Mouse (Mus musculus) forebrain, postnatal 0 days (tissue): ENCODE data around the gene Ndufv1. TPM values are rescaled to one million over a fixed set of nuclear protein-coding genes. Genes with fewer than 3 reads are reported as not detected.

Experiments
- ATAC-seq: fragments of 200-750 bp; cut with Nextera tagmentation; 2 replicates; pipeline ENCODE4 v1.8.0; 2017; ENCODE audit warnings: mild to moderate bottlenecking, moderate library complexity
- DNase-seq: peaks from one replicate; pipeline ENCODE4 v3.0.0-alpha.2; 2015
- H3K27ac ChIP-seq: fragments of 300-500 bp; sonication (generic); 2 replicates; pipeline ENCODE4 v1.5.1; 2014; ENCODE audit warnings: low read depth, mild to moderate bottlenecking, antibody characterized with exemption, low read length, moderate library complexity, mixed read lengths
- H3K27me3 ChIP-seq: fragments of 300-500 bp; sonication (generic); 2 replicates; pipeline ENCODE4 v1.6.1; 2014; ENCODE audit warnings: mild to moderate bottlenecking, low read length, mixed read lengths; ENCODE audit not compliant: insufficient read depth
- H3K36me3 ChIP-seq: fragments of 300-500 bp; sonication (generic); 2 replicates; pipeline ENCODE4 v1.6.1; 2014; ENCODE audit warnings: mild to moderate bottlenecking, moderate library complexity; ENCODE audit not compliant: insufficient read depth
- H3K4me1 ChIP-seq: fragments of 300-500 bp; sonication (generic); 2 replicates; pipeline ENCODE4 v1.6.1; 2014; ENCODE audit warnings: antibody characterized with exemption; ENCODE audit not compliant: insufficient read depth
- H3K4me2 ChIP-seq: fragments of 300-500 bp; sonication (generic); 2 replicates; pipeline ENCODE4 v1.6.1; 2014; ENCODE audit warnings: low read depth, mild to moderate bottlenecking, moderate library complexity
- H3K4me3 ChIP-seq: fragments of 300-500 bp; sonication (generic); 2 replicates; pipeline ENCODE4 v1.5.1; 2014; ENCODE audit warnings: low read depth, low read length, mixed read lengths
- H3K9ac ChIP-seq: fragments of 300-500 bp; sonication (generic); 2 replicates; pipeline ENCODE4 v1.6.1; 2014; ENCODE audit warnings: mild to moderate bottlenecking
- H3K9me3 ChIP-seq: fragments of 300-500 bp; sonication (generic); 2 replicates; pipeline ENCODE4 v1.6.1; 2016; ENCODE audit warnings: low read length
- CTCF ChIP-seq: sonication (generic); IDR thresholded peaks from 2 replicates; pipeline ENCODE4 v1.5.1; 2016; ENCODE audit warnings: antibody characterized with exemption, control low read depth, low read depth
- WGBS: fragments of 180-500 bp; shearing (Covaris S2); extraction: QIAGEN DNeasy Blood & Tissue Kit; methylation state at CpG from one replicate; pipeline ENCODE4 v1.1.7; 2014; 5-methylcytosine and 5-hydroxymethylcytosine counted together
- polyA plus RNA-seq: library from polyadenylated mRNA; unstranded; fragments of >200 nt; fragmentation: Nextera tagmentation; extraction: Ambion mirVana; gene quantifications from 2 replicates; pipeline ENCODE4 v1.2.1, GENCODE M21; 2015
- total RNA-seq: library from RNA; depleted of rRNA; stranded (reverse); fragments of >200 nt; gene quantifications from 2 replicates; pipeline ENCODE4 v1.2.3, GENCODE M21; 2014; rRNA removed

Gene Ndufv1
- total and polyA plus RNA-seq, 2 experiments from 2014 or later, result 250 to 268 TPM

DNA sequence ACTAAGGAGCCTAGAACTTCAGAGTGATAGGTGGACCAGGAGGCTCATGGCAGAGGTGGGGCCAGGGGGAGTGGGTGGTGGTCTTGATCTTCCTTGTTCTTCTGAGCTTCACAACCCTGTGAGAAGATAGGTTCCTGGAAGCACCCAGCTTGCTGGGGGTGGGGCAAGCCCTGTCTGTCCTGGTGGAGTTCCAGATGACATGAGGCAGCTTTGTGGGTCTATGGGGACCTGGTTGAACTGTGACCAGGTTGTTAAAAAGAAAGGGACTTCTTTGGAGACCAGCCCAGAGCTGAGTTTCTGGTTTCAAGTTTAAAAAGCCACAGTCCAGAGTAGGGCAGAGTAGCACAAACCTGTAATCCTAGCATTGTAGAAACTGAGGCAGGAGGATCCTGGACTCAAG lies 53.6 kb downstream of the Ndufv1 start:
- Histone ChIP-seq H3K27me3 (no peaks in the 10 kb centered on the region; the same call in 1 of the 2 replicates), H3K9ac (no peak overlapping the region), H3K36me3 (no peaks in the 10 kb centered on the region), H3K4me1 (no peaks in the 10 kb centered on the region), H3K27ac (no peak overlapping the region), H3K4me3 (no peak overlapping the region), H3K4me2 (no peak overlapping the region), H3K9me3 (no peaks in the 10 kb centered on the region)
- no peak for TF ChIP-seq CTCF
- no peak for ATAC-seq
- DNase-seq, result no peak

DNA sequence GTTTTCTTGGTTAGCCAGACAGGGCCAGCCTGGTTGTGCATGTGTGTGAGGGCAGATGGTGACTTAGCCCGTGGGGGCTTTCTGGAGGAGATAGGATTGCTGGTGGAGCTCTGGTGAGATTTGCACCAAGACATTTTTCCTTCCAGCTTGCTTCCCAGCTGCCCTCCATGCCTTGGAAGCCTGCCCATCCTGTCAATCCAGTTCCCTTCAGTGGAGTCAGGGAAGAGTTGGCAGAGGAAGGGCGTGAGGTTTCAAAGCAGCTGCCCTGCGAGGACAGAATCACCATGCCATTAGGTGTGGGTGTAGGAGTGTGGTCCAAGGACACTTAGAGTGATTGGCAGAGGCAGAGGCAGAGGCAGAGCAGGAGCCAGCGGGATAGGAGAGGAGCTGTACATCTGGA lies 54.1 kb downstream of the Ndufv1 start, which contains the start of gene Aldh3b3:
Gene Aldh3b3 (plus strand): TSS at position 176 of the 400 bp plus-strand sequence.
- Histone ChIP-seq H3K36me3 (no peaks in the 10 kb centered on the region), H3K4me3 (no peak within 1 kb of the TSS), H3K27ac (no peak within 1 kb of the TSS), H3K9me3 (no peaks in the 10 kb centered on the region), H3K27me3 (no peaks in the 10 kb centered on the region; the same call in 1 of the 2 replicates), H3K9ac (no peak within 1 kb of the TSS), H3K4me2 (no peak within 1 kb of the TSS), H3K4me1 (no peaks in the 10 kb centered on the region)
- no peak for ATAC-seq
- 57% methylated on average over 4 of the region's 4 CpGs for WGBS
- DNase-seq, result no peak
- TF ChIP-seq CTCF, result no peak

Other genes starting within 250 kb of the Ndufv1 start
Only the 30 nearest of the 32 such genes appear.
- gene Chka, start 161.0 kb downstream of the Ndufv1 start, total RNA-seq, result 67.0 and 69.4 TPM in 2 replicates
- gene Chka, start 161.0 kb downstream of the Ndufv1 start, polyA plus RNA-seq, result 49.4 and 53.9 TPM in 2 replicates
- 21.4 and 23.5 TPM in 2 replicates for gene Tcirg1, start 105.7 kb downstream of the Ndufv1 start, total RNA-seq
- gene Tcirg1, start 105.7 kb downstream of the Ndufv1 start, polyA plus RNA-seq, result 9.3 and 9.9 TPM in 2 replicates
- gene Ndufs8, start 100.0 kb downstream of the Ndufv1 start, total RNA-seq, result 137 and 148 TPM in 2 replicates
- 261 and 281 TPM in 2 replicates for gene Ndufs8, start 100.0 kb downstream of the Ndufv1 start, polyA plus RNA-seq
- 1.7 and 4.2 TPM in 2 replicates for gene Aldh3b1, start 83.0 kb downstream of the Ndufv1 start, total RNA-seq
- 3.6 and 4.1 TPM in 2 replicates for gene Aldh3b1, start 83.0 kb downstream of the Ndufv1 start, polyA plus RNA-seq
- 8.6 and 10.8 TPM in 2 replicates for gene Unc93b1, start 77.6 kb downstream of the Ndufv1 start, total RNA-seq
- 10.6 and 13.2 TPM in 2 replicates for gene Unc93b1, start 77.6 kb downstream of the Ndufv1 start, polyA plus RNA-seq
- not detected in 2 replicates for gene Aldh3b3, start 54.2 kb downstream of the Ndufv1 start, total RNA-seq
- gene Aldh3b3, start 54.2 kb downstream of the Ndufv1 start, polyA plus RNA-seq, result not detected in 2 replicates
- gene Aldh3b2, start 40.5 kb downstream of the Ndufv1 start, total RNA-seq, result 1.5 and 2.7 TPM in 2 replicates
- gene Aldh3b2, start 40.5 kb downstream of the Ndufv1 start, polyA plus RNA-seq, result 1.8 and 1.9 TPM in 2 replicates
- gene Acy3, start 26.2 kb downstream of the Ndufv1 start, total RNA-seq, result 2.2 and 2.5 TPM in 2 replicates
- gene Acy3, start 26.2 kb downstream of the Ndufv1 start, polyA plus RNA-seq, result 2.2 and 2.8 TPM in 2 replicates
- gene Tbx10, start 20.1 kb downstream of the Ndufv1 start, total RNA-seq, result not detected in 2 replicates
- gene Tbx10, start 20.1 kb downstream of the Ndufv1 start, polyA plus RNA-seq, result not detected in 2 replicates
- 26.7 and 30.8 TPM in 2 replicates for gene Nudt8, start 12.2 kb downstream of the Ndufv1 start, total RNA-seq
- 36.3 and 40.4 TPM in 2 replicates for gene Nudt8, start 12.2 kb downstream of the Ndufv1 start, polyA plus RNA-seq
- 7.8 and 8.5 TPM in 2 replicates for gene Gm49405, start 12.2 kb downstream of the Ndufv1 start, total RNA-seq
- 2.1 and 2.6 TPM in 2 replicates for gene Gm49405, start 12.2 kb downstream of the Ndufv1 start, polyA plus RNA-seq
- gene Doc2g, start 9.5 kb downstream of the Ndufv1 start, total RNA-seq, result 16.0 and 17.8 TPM in 2 replicates
- gene Doc2g, start 9.5 kb downstream of the Ndufv1 start, polyA plus RNA-seq, result 5.7 and 6.3 TPM in 2 replicates
- 245 and 296 TPM in 2 replicates for gene Gstp1, start 25.2 kb upstream of the Ndufv1 start, total RNA-seq
- gene Gstp1, start 25.2 kb upstream of the Ndufv1 start, polyA plus RNA-seq, result 619 and 642 TPM in 2 replicates
- 2.7 TPM in 1 of 2 replicates, not detected in the other for gene Gstp2, start 33.2 kb upstream of the Ndufv1 start, total RNA-seq
- gene Gstp2, start 33.2 kb upstream of the Ndufv1 start, polyA plus RNA-seq, result 0.54 and 2.5 TPM in 2 replicates
- not detected in 2 replicates for gene Gstp3, start 46.8 kb upstream of the Ndufv1 start, total RNA-seq
- not detected in 2 replicates for gene Gstp3, start 46.8 kb upstream of the Ndufv1 start, polyA plus RNA-seq
- gene Cabp2, start 68.8 kb upstream of the Ndufv1 start, total RNA-seq, result not detected in 2 replicates
- gene Cabp2, start 68.8 kb upstream of the Ndufv1 start, polyA plus RNA-seq, result not detected in 2 replicates
- 34.4 and 35.4 TPM in 2 replicates for gene Cdk2ap2, start 84.4 kb upstream of the Ndufv1 start, total RNA-seq
- 59.9 and 65.4 TPM in 2 replicates for gene Cdk2ap2, start 84.4 kb upstream of the Ndufv1 start, polyA plus RNA-seq
- gene Pitpnm1, start 87.2 kb upstream of the Ndufv1 start, total RNA-seq, result 108 and 127 TPM in 2 replicates
- 68.8 and 82.9 TPM in 2 replicates for gene Pitpnm1, start 87.2 kb upstream of the Ndufv1 start, polyA plus RNA-seq
- 25.8 and 33.9 TPM in 2 replicates for gene Aip, start 113.1 kb upstream of the Ndufv1 start, total RNA-seq
- 85.7 and 86.2 TPM in 2 replicates for gene Aip, start 113.1 kb upstream of the Ndufv1 start, polyA plus RNA-seq
- 0.19 and 0.23 TPM in 2 replicates for gene Gpr152, start 127.0 kb upstream of the Ndufv1 start, total RNA-seq
- gene Gpr152, start 127.0 kb upstream of the Ndufv1 start, polyA plus RNA-seq, result not detected in 2 replicates
- not detected in 2 replicates for gene Cabp4, start 131.2 kb upstream of the Ndufv1 start, total RNA-seq
- gene Cabp4, start 131.2 kb upstream of the Ndufv1 start, polyA plus RNA-seq, result 0.06 and 0.08 TPM in 2 replicates
- 128 and 182 TPM in 2 replicates for gene Coro1b, start 135.8 kb upstream of the Ndufv1 start, total RNA-seq
- gene Coro1b, start 135.8 kb upstream of the Ndufv1 start, polyA plus RNA-seq, result 106 and 112 TPM in 2 replicates
- 0.77 and 1.2 TPM in 2 replicates for gene Ptprcap, start 140.8 kb upstream of the Ndufv1 start, total RNA-seq
- 0.48 and 0.59 TPM in 2 replicates for gene Ptprcap, start 140.8 kb upstream of the Ndufv1 start, polyA plus RNA-seq
- gene Rps6kb2, start 150.5 kb upstream of the Ndufv1 start, total RNA-seq, result 23.5 and 33.5 TPM in 2 replicates
- 51.9 and 55.5 TPM in 2 replicates for gene Rps6kb2, start 150.5 kb upstream of the Ndufv1 start, polyA plus RNA-seq
- 4.1 and 4.4 TPM in 2 replicates for gene Carns1, start 162.7 kb upstream of the Ndufv1 start, total RNA-seq
- gene Carns1, start 162.7 kb upstream of the Ndufv1 start, polyA plus RNA-seq, result 3.1 and 4.7 TPM in 2 replicates
- 1.5 and 2.9 TPM in 2 replicates for gene Tbc1d10c, start 178.5 kb upstream of the Ndufv1 start, total RNA-seq
- gene Tbc1d10c, start 178.5 kb upstream of the Ndufv1 start, polyA plus RNA-seq, result 1.3 and 1.5 TPM in 2 replicates
- gene Ppp1ca, start 179.3 kb upstream of the Ndufv1 start, total RNA-seq, result 480 and 509 TPM in 2 replicates
- gene Ppp1ca, start 179.3 kb upstream of the Ndufv1 start, polyA plus RNA-seq, result 551 and 589 TPM in 2 replicates
- gene Rad9a, start 188.9 kb upstream of the Ndufv1 start, total RNA-seq, result 11.8 and 16.4 TPM in 2 replicates
- 15.9 and 16.5 TPM in 2 replicates for gene Rad9a, start 188.9 kb upstream of the Ndufv1 start, polyA plus RNA-seq
- 0.38 and 1.2 TPM in 2 replicates for gene Clcf1, start 201.4 kb upstream of the Ndufv1 start, total RNA-seq
- 0.29 and 0.41 TPM in 2 replicates for gene Clcf1, start 201.4 kb upstream of the Ndufv1 start, polyA plus RNA-seq
- not detected in 2 replicates for gene AC109138.7, start 201.6 kb upstream of the Ndufv1 start, total RNA-seq
- not detected in 2 replicates for gene AC109138.7, start 201.6 kb upstream of the Ndufv1 start, polyA plus RNA-seq